Mouse (Mus musculus) splenic B cell, adult 2 months (primary cell): ENCODE data around the gene H2-M10.5.
"Not testable (repeated sequence)": the region's sequence is repeated elsewhere in the genome, so short reads cannot be mapped to it uniquely, and the experiment has no call there.

Source experiments
- DNase-seq: peaks from one replicate; pipeline ENCODE4 v3.0.0-alpha.2; 2011; ENCODE audit warnings: low read depth, low spot score
- H3K27me3 ChIP-seq: 2 replicates; pipeline ENCODE4 v1.6.1; 2012; ENCODE audit warnings: mild to moderate bottlenecking, low read length, moderate library complexity, mixed read lengths; ENCODE audit not compliant: control insufficient read depth, poor library complexity, insufficient read depth, severe bottlenecking
- H3K36me3 ChIP-seq: 2 replicates; pipeline ENCODE4 v1.6.1; 2012; ENCODE audit warnings: mild to moderate bottlenecking, low read length, moderate library complexity, mixed read lengths; ENCODE audit not compliant: control insufficient read depth, poor library complexity, insufficient read depth, severe bottlenecking

H2-M10.5 gene

GRCm38 (mm10) chr17:36772610-36773009, at the start of gene H2-M10.5:
H2-M10.5 (plus strand) TSS chr17:36772910.
- H3K27me3 ChIP-seq, DNase-seq, H3K36me3 ChIP-seq: not testable (repeated sequence)

DNA sequence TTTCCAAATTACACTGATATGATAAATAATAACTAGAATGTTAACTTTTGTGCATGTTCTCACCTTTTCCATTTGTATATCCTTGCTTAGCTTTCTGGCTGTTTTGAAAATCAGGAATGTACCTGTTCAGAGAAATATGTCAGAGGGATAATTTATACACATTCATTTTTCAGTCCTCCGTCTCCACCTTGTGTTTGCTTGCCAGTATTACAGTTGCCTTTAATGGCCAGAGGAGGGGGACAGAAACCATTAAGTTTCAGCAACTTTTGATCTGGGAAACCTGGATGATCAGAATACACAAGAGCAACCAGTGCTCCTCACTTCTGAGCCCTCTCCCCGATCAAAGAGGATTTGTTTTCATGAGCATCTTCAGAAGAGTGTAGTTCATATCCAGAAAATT, 46.7 kb upstream of the H2-M10.5 start:
- peak; percentile 3 for DNase-seq
- no peaks in the 10 kb centered on the region for H3K36me3 ChIP-seq
- H3K27me3 ChIP-seq, result no peaks in the 10 kb centered on the region

DNA sequence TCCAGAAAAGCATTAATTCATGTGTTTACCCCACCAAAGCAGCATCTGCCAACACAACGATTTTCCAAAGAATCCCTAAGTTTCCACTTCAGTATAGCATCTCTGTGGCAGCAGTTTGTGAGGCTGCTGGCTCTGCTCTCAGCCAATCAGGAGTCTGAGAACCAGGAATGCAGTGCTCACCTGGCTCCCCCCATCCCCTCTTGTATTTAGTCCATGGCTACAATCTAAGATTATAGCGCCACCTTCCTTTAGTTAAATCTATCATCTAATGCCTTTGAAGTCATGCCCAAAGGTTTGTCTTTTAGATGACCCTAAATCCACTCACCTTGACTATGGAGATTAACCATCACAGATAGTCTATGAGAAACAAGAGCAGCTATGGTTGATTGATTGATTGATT, 8.9 kb upstream of the H2-M10.5 start:
- H3K27me3 ChIP-seq, result no peaks in the 10 kb centered on the region
- H3K36me3 ChIP-seq, result no peaks in the 10 kb centered on the region
- DNase-seq, result no peak

GRCm38 (mm10) chr17:36764244-36764643, 8.5 kb upstream of the H2-M10.5 start:
- not testable (repeated sequence) for H3K27me3 ChIP-seq
- DNase-seq, result peak; percentile 53

DNA sequence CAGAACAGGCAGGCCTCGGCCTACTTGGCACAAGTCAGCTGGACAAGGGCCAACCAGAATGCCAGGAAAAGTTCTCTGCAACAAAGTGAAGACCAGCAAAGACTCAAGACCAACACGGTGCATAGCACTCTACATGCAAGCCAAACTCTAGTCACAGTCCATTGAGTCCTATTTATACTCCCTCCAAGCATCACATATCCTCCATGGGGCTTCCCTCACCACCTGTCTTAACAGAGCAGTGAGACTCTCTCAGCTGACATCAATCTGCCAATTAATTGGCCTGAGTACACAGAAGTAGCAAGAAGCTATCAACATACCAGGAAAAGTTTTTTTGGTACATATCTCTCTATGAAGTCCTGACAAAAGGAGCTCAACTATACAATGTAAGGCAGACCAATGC, 7.3 kb upstream of the H2-M10.5 start:
- not testable (repeated sequence) for H3K36me3 ChIP-seq

More at GRCm38 (mm10) chr17:36764244-36764643, 8.5 kb upstream of the H2-M10.5 start:
- H3K36me3 ChIP-seq, result not testable (repeated sequence)

DNA sequence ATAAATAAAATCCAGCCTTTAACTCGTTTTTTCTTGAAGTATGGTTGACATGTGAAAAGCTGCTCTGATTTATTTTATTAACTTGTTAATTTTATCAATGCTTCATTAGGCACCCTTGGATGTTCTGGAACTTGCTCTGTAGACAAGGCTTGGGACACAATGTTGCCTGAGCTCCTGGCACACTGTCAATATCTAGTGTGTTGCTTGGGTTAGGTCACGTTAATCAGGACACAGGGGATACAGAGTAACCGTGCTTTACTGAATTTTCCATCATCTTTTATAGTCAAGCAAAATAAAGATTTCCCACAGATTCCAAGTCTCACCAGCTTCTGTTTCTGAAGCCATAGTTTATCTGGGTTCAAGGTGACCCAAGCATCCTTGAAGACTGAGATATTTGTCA, 8.8 kb downstream of the H2-M10.5 start:
- Histone ChIP-seq H3K27me3 (no peaks in the 10 kb centered on the region), H3K36me3 (no peaks in the 10 kb centered on the region)
- DNase-seq, result no peak

More for the DNA sequence above, 7.3 kb upstream of the H2-M10.5 start:
- H3K27me3 ChIP-seq, DNase-seq: not testable (repeated sequence)

GRCm38 (mm10) chr17:36786483-36786886, 13.8 kb downstream of the H2-M10.5 start:
- H3K27me3 ChIP-seq, H3K36me3 ChIP-seq: not testable (repeated sequence)
- peak; percentile 43 for DNase-seq

GRCm38 (mm10) chr17:36788351-36788750, 15.6 kb downstream of the H2-M10.5 start:
- no peaks in the 10 kb centered on the region for H3K27me3 ChIP-seq
- no peaks in the 10 kb centered on the region for H3K36me3 ChIP-seq
- no peak for DNase-seq

- H3K27me3 ChIP-seq, H3K36me3 ChIP-seq: not testable (repeated sequence)
- peak; percentile 79 for DNase-seq
Observed at GRCm38 (mm10) chr17:36788801-36789200, 16.1 kb downstream of the H2-M10.5 start.

DNA sequence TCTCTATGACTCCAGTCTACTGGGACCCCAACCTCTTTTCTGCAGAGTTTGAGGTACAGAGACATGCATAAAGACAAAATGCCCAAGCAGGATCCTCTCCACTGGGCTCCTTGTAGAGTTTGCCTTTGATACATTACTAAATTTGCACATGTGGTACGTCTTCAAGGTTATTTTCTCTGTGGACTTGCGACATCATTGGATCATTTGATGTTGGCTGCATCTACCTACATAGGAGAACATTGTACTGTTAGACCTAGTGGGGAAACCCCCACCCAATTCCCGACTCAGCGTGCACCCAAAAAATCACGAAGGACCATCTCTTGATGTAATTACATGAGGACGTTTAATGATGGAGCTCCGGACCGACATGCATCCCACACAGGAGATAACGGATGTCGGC, 26.8 kb downstream of the H2-M10.5 start:
- Histone ChIP-seq H3K27me3 (no peaks in the 10 kb centered on the region), H3K36me3 (no peaks in the 10 kb centered on the region)
- no peak for DNase-seq

DNA sequence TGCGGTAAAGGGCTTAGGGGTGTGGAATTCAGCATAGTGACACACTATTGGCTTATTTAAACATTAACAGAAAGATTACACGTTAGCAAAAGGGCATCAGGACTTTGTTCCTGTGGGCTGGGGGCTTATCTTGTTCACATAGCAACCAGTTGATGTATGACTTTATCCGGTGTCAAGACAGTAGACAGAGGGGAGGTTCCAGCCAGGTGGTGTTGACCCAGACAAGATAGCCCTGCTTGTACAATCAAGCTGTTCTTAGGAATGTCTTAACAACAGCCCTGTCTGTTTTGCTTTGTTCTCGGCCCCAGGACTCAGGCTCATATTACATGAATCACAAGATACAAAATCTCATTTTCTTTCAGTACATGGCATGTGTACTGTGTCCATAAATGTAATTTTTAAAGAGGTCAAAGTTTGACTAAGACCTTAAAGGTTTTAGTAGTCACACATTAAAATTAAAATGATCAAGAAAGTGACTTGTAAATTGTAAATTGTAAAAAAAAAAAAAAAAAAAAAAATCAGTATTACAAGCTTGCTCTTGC, 27.3 kb downstream of the H2-M10.5 start:
- not testable (repeated sequence) for DNase-seq, H3K36me3 ChIP-seq, H3K27me3 ChIP-seq

DNA sequence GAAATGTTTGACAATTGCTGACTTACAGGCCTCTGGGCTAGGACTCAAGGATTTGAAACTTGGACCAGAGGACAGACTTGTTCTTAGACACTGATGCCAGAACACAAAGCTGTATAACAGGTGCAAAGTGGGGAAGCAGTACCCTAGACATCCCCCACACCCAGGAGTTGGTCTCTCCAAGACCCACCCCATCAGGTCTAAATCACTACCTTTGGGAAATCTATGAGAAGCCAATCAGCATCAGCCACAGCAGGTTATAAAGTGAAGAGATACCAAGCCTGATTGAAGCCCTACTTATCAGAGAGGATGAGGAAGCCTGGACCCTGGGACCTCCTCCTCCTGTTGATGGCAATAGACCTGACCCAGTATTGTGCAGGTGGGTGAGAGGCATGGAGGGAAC, 39.2 kb downstream of the H2-M10.5 start, which contains the start of gene H2-M10.6:
Gene H2-M10.6 (plus strand): TSS at position 301 of the 400 bp plus-strand sequence.
- no peaks in the 10 kb centered on the region for H3K36me3 ChIP-seq
- DNase-seq, result no peak
- H3K27me3 ChIP-seq, result no peaks in the 10 kb centered on the region

DNA sequence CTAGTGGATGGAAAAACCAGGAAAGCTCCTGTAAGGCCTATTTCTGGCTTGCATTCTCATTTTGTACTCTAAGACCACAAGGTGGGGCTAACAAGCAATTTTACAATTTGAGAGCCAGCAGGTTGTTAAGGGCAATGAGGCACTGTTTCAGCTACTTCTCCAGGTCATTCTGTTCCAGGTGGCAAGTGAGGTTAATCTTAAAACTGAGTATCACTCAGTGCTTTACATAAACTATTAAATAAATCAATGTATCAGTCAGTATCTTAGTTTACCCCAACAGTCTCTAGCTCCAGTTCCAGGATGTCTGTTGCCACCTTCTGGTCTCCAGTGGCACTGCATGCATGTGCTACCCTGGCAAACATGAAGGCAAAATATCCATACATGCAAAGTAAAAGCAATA, 51.3 kb downstream of the H2-M10.5 start:
- H3K27me3 ChIP-seq, result peaks cover 2% of the 10 kb centered on the region
- H3K36me3 ChIP-seq, result no peaks in the 10 kb centered on the region
- DNase-seq, result peak; percentile 71

DNA sequence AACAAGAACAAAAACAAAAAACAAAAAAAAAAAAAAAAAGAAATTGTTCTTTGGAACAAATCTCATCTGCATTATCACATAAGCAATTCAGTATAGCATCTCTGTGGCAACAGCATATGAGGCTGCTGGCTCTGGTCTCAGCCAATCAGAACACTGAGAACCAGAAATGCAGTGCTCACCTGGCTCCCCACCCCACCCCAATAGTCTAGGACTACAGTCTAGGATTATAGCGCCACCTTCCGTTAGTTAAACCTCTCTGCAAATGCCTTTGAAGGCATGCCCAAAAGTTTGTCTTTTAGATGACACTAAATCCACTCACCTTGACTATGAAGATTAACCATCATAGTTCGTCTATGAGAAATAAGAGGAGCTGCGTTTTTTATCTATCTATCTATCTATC, 52.8 kb downstream of the H2-M10.5 start:
- peak; percentile 67 for DNase-seq
- H3K36me3 ChIP-seq, result no peaks in the 10 kb centered on the region
- H3K27me3 ChIP-seq, result peaks cover 2% of the 10 kb centered on the region; the same call in 1 of the 2 replicates
